Mouse (Mus musculus): ENCODE results near the gene Wnt10b.

- TF ChIP-seq POLR2A (IDR thresholded peaks at IDR 0.05; ENCODE audit: borderline replicate concordance, extremely low read depth, low read depth, low read length): no peak
- no peak for TF ChIP-seq CTCF (IDR thresholded peaks at IDR 0.05; ENCODE audit: insufficient read depth, low read length)
Measured at GRCm38 (mm10) chr15:98754125-98754524, 23.8 kb downstream of the Wnt10b start.
